Mouse (Mus musculus) lung, postnatal 10 days (tissue): ENCODE results near the gene Aagab.

Experiments
- DNase-seq: peaks from one replicate; pipeline ENCODE4 v3.0.0; 2021

Aagab gene

DNA sequence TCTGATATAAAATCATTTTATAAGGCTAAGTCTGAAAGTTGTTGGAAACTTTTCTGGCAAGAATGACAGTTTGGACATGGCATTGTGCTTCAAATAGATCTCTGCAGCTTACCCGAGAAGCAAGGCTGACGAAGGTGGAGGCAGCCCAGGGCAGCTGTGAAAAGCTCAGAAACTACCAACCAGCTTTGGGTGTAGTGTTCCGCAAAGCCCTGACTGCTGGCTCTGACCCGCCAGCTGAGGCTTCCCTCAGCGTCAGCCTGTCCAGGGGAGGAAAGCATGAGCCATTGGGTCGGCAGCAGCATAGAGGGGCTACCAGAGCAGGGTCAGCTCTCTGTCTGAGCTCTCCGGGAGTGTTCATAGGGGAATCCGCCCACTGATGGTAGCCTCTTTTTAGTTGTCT is 6.8 kb downstream of the Aagab start:
- no peak for DNase-seq

DNA sequence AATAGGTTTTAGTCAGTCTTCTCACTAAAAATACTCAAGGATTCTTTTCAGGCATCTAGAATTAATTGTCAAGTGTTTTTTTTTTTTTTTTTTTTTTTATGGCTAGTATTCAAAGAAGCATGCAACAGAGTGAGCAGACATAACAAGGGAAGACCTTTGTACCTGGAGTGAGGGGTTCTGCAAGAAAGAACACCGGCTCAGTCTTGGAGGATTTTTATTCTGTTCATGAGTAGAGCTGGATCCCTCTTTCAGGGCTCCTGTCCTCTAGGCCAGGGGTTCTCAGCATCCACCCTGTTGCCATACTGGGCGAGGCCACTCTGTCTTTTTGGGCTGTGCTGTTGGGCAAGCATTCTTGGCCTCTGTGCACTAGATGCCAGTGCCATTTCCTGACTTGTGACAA is 7.3 kb downstream of the Aagab start:
- no peak for DNase-seq

DNA sequence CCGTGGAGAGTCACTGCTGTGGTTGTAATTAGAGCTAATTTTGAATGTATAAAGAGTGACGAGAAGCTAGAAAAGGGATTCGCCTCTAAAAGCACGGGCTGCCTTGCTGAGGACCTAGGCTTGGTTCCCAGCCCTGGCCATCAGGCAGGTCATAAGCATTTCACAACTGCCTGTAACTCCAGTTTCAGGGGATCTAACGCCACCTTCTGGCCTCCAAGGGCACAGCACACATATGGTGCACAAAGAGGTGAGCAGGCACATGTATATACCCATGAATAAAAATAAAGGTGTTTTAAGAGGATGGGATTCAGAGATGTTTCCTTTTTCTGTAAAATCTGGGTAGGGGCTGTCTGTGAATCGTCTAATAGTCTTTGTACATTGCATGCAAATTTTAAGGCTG is 7.8 kb downstream of the Aagab start:
- DNase-seq: no peak

DNA sequence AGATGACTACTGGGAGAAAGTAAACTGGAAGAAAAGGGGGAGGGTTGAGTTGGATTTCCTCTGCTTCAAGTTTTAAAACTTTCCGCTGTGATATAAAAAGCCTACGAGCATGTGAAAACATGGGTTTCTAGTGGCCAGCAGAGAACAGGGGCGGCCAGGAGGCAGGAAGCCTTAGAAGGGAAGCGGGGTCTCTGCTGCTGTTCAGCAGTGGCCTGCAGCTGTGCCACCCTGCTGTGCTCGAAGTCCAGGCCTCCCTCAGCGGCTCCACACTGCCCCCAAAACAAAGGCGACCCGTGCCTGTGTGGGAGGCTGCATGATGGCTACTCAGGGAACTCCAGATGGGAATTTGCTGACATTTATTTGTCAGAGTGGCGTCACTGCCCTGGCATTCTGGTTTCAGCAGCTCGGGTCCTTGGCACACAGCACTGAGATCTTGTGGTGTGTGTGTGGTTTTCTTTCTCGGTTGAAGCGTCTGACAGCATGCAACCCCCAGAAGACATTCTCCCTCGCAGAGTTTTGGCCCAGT is 8.4 kb downstream of the Aagab start:
- peak; percentile 68 for DNase-seq

DNA sequence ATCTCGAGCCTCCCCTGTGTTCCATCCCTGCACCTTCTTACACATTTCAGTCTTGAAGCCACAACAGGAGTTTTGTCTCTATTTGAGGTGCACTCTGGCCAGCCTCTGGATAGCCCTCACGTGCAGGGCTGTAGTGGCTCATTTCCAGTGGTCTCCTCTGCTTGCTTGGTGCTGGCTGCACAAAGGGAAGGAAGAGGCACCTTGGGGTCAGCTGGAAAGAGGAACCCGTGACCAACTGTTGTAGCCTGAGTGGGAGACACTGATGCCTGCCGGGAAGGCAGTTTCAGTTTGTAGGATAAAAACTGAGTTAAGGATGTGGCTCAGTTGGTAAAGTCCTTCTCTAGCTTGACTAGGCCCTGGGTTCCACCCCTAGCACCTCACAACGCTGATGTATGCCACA is 9.5 kb downstream of the Aagab start:
- DNase-seq: no peak

DNA sequence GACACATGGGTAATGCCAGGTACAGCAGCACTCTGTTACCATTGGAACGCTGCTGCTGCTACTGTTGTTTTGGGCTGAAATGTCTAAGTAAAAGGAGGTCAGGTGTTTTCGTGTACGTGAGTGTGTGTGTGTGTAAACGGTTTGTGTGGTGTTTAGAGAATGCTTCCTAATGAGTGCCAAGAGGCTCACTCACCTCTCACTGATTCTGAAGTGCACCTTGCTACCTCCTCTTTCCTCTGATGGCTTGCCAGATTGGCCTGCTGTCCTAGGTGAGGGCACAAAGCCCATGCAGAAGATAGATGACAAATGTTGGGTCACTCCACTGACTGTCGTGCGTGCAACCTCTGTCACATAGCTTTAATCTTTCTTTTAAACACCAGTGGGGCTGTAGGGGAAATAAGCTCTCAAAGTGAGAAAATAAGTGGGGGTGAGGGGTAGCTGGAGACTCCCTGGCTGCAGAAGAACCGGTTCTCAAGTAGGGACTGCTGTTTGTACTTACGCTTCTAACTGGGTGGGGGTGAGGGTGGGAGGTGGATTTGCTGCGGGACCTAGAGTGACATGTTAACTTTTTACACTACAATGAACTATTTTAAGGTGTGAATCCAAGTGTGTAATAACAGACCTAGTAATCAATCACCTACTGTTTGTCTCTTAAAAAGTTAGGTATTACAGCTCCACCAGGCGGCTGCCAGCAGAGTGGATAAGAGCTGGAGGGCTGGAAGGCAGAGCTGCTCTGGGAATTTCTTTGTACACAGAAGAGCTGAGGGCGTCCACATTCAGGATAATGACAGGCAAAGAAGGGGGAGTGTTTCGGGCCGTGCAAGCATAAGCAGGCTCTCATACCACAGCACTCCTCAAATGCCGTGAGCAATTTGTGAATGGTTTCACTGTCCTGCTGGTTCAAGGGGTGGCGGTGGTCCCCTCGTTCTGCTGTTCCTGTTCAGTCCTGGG is 10.4 kb downstream of the Aagab start:
- peak; percentile 27 for DNase-seq

DNA sequence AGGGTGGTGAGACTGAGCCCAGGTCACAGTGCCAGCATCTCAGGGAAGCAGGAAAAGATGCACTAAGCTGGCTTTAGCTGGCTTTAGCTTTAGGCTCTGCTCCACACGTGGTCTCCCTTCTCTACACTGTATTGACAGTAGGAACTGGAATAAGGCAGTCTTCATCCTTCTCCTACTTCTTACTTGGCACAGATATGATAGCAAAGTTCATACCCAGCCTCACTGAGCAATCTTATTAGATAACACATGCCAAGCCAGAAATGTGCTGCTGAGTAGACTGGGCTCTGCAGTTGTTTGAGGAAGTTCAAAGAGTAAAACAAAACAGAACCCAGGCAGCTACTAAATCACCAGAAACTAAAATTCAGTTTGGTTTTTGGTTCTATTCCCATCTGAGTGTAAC is 11.1 kb downstream of the Aagab start:
- no peak for DNase-seq

DNA sequence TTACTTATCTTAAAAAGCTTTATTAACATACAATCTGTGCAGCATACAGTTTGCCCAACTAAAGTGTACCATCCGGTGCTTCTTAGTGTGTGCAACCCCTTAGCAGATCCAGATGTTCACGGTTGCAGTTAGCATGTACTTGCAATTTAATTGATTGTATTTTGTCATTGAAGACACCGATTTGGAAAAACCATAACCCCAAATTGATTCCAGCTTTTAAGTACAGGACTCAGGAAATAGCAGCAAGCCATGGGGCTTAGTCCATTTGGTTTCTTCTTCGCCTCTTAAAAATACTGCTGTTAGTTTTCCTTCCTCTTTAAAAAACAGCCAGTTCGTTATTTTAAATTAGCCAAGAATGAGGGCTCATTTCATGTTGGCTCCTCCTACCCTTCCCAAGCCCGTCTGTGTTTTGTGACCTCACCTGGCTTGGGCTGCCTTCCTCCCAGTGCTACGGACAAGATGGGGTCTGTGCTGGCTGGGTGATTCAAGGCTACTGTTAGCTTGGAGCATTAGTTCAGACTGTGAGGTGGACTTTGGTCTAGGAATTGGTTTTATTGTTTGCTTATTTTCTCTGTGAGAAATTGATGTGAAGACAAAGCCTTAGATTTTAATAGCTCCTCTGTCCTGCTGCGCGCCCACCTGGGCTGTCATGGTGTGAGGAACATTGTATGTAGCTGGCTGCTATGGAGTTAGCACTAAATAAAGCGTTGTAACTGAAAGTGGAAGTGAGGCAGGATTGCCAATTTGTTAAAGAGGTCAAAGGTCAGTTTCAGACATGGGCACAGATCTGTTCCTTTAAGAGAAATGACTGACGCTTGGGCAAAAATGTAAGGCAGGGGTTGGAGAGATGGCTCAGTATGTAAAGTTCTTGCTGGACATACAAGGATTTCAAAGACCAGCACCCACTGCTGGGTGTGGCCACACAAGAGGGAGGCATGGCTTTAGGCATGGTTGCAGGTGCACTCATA is 11.8 kb downstream of the Aagab start:
- DNase-seq: no peak

DNA sequence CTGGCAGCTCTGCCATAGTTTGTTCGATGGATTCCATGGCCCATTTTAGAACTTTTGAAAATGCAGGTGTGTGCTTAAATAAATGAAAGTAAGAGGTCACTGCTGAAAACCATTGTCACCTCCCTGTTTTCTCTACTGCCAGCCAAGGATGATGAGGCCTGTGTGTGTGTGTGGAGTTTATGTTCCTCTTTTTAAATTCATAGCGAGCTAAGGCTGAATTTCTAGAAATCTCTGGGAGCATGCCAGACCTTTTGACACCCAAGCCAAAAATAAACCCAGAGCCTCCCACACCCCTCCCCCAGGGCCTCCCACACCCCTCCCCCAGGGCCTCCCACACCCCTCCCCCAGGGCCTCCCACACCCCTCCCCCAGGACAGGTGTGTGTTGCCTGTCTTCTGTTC is 15.5 kb downstream of the Aagab start:
- DNase-seq: no peak

DNA sequence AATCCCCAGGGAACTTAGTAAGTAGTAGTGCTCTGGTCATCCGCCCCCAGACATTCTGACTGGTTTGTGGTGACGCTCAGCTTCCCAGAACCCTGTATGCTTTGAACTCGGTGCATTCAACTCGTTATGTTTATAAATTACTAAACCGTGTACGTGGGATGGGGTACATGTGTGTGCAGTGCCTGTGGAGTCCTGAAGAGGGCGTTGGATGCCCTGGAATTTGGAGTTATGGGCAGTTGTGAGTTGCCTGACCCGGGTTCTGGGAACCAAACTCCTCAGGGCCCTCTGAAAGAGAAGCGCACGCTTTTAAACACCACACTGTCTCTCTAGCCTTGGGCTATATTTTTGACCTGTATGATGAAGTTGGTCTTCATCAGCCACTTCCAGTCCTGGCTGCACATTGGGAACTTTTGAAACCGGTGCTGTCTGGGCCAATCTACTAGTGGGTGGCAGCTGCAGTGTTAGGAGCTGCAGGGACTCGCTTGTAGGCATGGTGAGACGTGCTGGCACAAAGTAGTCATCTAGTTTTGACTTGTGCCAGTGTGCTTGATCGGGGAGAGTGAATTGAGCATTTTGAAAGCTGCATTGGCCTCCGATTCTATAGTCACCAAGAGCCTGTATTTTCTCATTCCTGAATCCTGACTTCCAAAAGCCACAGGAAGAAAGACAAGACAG is 21.6 kb downstream of the Aagab start:
- no peak for DNase-seq

DNA sequence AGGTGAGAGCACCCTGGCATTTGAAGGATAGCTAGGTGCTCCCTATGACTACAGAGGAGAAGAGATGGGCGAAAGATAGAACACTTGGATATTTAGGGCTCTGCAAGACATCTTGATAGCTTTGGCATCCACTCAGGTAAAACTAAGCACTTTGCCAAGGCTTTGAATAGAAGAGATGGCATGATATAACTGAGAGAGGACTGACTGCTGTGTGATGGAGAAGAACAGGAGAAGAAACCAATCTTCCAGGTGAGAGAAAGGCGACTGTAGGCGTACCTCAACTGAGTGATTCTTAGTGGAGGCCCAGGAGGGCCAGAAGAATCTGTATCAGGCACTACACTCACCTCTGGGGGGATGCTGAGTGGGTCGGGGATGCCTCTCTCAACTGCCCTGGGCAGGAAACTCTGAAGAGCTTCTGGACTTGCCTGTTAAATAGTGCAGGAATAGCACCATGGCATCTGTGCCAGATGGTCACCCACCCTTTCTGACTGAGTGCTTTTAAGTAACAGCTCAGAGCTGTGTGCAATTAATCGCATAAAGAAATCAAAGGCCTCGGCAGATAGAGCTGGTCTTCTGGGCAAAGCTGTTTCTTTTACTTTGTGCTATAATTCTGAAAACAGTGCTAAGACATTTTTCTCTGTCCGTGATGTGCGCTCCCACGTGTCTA is 22.8 kb downstream of the Aagab start:
- DNase-seq: no peak

DNA sequence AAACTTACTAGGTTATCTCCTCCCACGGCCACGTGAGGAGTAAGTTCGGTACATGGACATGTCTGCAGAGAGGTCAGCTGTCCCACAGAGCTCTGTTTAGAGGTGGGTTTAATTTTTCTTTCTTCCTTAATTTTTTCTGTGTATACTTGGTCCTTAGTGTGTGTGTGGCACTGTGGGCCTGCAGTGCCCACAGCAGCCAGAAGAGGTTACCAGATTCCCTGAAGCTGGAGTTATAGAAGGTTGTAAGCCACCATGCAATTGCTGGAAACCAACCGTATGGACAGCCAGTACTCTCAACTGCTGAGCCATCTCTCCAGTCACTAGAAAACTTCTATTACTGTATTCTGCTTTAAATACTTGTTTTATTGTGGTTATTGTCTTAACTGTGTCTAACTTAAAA is 29.6 kb downstream of the Aagab start:
- no peak for DNase-seq

DNA sequence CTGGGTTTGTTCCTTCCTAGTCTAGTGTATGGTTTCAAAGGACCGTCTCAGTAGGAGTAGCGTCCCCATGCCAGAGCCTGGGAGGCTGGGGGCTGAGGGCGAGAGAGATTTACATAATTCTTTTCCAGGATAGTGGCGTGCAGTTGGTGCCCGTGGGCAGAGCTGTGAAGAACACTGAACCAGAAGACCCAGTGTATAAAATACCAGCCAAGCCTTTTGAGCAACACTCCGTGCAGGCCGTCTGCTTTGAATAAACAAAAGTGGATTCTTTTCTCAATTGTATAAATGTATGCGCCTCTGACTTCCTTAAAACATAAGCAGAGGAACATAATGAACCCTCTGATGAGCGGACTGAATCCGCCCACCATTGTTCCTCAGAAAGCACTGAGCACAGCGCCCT is 30.5 kb downstream of the Aagab start:
- peak; percentile 43 for DNase-seq

DNA sequence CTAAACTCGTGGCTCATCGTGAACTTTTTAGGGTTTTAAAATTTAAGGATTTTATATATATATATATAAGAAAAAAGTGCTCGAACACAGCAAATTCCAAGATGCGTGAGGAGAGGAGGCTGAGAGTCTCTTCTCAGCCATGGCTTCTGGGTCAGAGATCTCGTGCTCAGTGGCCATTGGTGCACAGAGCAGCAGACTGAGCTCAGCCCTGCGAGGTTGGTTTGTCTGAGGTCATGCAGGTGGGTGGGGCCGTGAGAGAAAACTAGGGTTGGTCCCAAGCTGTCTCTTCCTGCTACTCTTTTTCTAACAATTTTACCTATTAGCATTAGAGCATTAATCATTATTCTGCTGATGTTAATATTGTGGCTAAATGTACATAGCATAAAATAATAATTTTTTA is 30.9 kb downstream of the Aagab start:
- no peak for DNase-seq

DNA sequence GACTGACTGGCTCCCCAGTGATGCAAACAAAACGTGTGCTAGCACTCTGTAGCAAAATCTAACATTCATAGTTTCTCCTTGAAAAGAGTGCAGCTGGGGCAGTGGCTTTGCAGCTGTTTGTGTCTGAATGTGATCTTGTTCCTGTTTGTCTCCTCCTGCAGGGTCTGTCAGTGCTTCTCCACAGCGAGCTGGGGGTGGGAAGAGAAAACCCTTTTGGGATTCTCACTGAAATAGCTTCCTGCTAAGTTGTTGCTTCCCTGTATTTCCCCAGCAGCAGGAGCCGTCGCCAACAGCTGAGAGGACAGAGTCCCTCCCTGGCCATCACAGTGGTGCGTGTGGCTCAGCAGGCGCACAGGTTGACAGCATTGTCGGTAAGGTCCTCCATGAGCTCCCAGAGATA is 33.7 kb downstream of the Aagab start:
- no peak for DNase-seq

DNA sequence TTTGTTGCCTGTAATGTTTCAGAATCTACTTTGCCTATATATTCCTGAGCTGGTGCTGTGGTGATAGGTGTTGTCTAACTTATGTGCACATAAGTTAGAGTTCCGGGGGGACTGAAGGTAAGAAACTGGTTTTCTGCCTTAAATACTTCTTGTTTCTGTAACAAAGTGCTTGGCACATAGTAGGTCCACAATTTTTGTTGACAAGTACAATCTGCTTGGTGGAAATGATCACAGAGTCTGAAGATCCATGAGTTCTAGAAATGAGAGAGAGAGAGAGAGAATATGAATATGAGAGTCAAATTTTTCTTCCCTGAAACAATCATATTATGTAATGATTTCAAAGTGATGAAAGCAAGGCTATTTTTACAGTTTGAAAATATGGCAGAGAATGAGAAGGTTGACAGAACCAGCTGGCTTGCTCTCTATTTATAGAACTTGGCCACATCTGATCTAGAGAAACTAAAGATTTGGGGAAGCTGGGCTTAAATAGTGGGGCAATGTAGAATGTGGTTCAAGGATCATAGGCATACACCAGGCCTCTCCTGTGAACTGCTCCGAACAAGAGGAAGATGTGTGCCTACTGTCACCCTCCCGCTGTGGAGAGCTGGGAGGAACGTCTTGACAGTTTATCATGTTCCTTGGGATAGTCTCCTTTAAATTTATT is 39.7 kb downstream of the Aagab start:
- DNase-seq: no peak

DNA sequence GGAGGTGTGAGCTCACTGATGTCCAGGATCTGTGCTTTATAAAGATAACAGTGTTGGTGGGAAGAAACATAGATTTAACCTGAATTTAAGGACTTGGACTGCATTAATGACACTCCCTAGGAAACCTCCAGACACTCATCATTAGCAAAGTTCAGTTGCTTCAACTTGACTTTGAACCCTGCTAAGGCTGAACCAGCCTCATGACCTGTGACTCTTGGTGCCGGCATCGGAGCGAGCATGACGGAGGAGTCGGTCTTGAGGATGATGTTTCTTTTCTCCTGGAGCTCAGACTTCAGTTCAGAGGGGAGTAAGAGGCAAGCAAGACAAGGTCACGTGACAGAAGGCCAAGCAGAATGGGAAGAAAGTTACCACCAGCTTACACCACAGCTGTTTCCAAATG is 41.6 kb downstream of the Aagab start:
- DNase-seq: no peak

DNA sequence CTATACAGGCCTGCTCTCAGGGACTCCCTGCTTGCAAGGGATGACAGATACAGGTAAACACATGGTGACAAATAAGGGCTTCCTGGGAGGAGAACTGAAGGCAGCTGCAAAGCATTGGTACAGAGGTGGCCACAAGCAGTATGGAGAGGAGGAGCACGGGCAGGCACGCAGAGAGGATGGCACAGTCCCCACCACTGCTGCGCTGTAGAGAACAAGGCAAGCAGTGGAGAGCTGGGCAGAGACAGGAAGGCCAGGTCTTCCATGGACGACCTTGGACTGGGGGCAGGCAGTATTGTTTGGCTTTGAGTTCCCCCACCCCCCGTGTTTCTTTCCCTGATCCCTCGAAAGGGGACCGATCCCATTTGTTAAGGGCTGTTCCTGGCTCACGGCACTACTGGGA is 42.6 kb downstream of the Aagab start:
- DNase-seq: no peak

DNA sequence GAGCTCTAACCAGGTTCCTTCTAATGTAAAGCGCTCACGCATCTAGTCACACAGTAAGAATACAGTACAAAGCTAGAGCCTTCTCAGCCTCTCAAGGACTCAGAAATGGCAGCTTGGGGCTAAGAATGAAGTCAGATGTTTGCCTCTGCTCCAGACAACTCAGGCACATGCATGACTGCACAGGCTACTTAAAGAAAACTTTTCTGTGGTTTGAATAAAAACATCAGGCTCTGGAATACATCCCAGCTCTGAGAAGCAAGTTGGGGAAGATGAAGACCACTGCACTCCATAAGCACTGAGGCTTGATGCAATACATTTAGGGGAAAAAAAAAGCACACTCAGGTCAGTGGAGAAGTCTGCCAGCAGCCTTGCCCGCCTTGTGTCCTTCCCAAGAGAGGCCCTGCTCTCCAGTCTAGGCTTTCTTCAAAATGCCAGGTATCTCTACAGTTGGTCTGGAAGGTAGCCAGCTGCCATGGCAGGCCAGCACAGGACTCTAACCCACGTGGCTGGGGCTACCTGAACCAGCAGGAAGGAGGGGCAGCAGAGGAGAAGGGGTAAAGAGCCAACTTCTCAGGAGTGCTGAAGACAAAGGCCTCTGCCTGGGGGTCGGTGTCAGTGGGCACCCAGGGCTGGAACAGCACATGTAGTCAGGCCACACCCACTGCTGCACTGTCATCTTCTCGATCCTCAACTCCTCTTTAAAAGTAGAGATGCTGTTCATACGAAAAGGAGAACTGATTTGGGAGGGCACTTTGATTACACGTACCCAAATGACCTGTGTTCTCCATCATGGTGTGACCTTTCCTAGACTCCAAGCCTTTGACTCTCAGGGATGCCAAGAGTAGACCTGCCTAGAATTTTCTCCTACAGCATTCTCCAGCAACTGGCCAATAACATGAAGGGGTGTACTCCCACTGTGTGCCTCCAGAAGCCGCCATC is 45.4 kb downstream of the Aagab start:
- no peak for DNase-seq

DNA sequence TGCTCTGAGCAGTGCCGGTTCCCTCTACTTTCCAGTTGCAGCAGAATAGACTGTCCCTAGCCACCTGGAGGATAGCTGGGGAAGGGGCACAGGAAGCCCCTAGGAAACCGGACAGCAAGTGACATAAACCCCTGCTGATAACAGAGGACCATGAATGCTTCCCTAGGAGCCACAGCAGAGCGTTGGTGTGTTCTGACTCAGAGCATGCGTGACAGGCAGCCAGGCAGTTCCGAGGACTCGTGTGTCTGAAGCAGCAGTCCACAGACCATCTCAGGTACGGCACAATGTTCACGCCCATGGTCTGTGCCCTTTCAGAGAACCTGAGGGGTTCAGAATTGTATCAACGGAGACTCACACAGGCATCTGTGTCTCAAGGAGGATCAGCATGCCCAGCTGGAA is 46.1 kb downstream of the Aagab start:
- no peak for DNase-seq
